Mouse (Mus musculus): Measurements from ENCODE around the gene Epb41.

- TF ChIP-seq CTCF (IDR thresholded peaks at IDR 0.05; ENCODE audit: extremely low read depth, insufficient read depth, insufficient read length, insufficient replicate concordance) (no peak), POLR2A (IDR thresholded peaks at IDR 0.05; ENCODE audit: low read depth, low read length) (no peak)
Observed at GRCm38 (mm10) chr4:131918711-131919500, 156.2 kb downstream of the Epb41 start.
